Mouse (Mus musculus) v-Abl transformed pro-B cells (cell line): ENCODE measurements around the gene Serpina1b.
"Not testable (repeated sequence)": the region's sequence is repeated elsewhere in the genome, so short reads cannot be mapped to it uniquely, and the experiment has no call there.

ENCODE experiments used
- in situ Hi-C, 2 experiments: fragments of 400-800 bp; cut with MboI; formaldehyde crosslinking; loops; one replicate each; pipeline ENCODE4 v1.15.1; 2025; ENCODE audit not compliant: unreplicated experiment in 2 of 2

Serpina1b gene

GRCm38 (mm10) chr12:103830273-103830672 lies at the start of gene Serpina1b:
Gene Serpina1b, minus strand, starts transcription at chr12:103830373.
- in situ Hi-C loops = not testable (repeated sequence)

GRCm38 (mm10) chr12:103866873-103867272 lies 36.7 kb upstream of the Serpina1b start:
- in situ Hi-C loops = not testable (repeated sequence)

- in situ Hi-C loops = not testable (repeated sequence)
Observed at GRCm38 (mm10) chr12:103863101-103863974, 33.2 kb upstream of the Serpina1b start, which contains the start of gene Serpina1a. Gene Serpina1a, minus strand, starts transcription at chr12:103863562.

GRCm38 (mm10) chr12:103860976-103861375 lies 30.8 kb upstream of the Serpina1b start:
- in situ Hi-C loops = no loop called here

- in situ Hi-C loops = not testable (repeated sequence)
Observed at GRCm38 (mm10) chr12:103860571-103860970, 30.4 kb upstream of the Serpina1b start.

- in situ Hi-C loops = not testable (repeated sequence)
Observed at GRCm38 (mm10) chr12:103859584-103859983, 29.4 kb upstream of the Serpina1b start.

- in situ Hi-C loops = not testable (repeated sequence)
Observed at GRCm38 (mm10) chr12:103853032-103853431, 22.9 kb upstream of the Serpina1b start.

GRCm38 (mm10) chr12:103827661-103828372 lies 2.4 kb downstream of the Serpina1b start:
- in situ Hi-C loops = not testable (repeated sequence)

- in situ Hi-C loops = not testable (repeated sequence)
Observed at GRCm38 (mm10) chr12:103823826-103824225, 6.3 kb downstream of the Serpina1b start.

GRCm38 (mm10) chr12:103773246-103773851 lies 56.8 kb downstream of the Serpina1b start, which contains the start of gene Serpina1d:
Gene Serpina1d, minus strand, starts transcription at chr12:103773592.
- in situ Hi-C loops = not testable (repeated sequence)

- in situ Hi-C loops = not testable (repeated sequence)
Observed at GRCm38 (mm10) chr12:103770597-103770996, 59.6 kb downstream of the Serpina1b start.

- in situ Hi-C loops = not testable (repeated sequence)
Observed at GRCm38 (mm10) chr12:103763083-103763482, 67.1 kb downstream of the Serpina1b start.

GRCm38 (mm10) chr12:103760316-103760715 lies 69.9 kb downstream of the Serpina1b start:
- in situ Hi-C loops = not testable (repeated sequence)

GRCm38 (mm10) chr12:103745957-103746356 lies 84.2 kb downstream of the Serpina1b start:
- in situ Hi-C loops = not testable (repeated sequence)

GRCm38 (mm10) chr12:103737791-103738580 lies 92.2 kb downstream of the Serpina1b start:
- in situ Hi-C loops = not testable (repeated sequence)

GRCm38 (mm10) chr12:103735566-103735965 lies 94.6 kb downstream of the Serpina1b start:
- in situ Hi-C loops = not testable (repeated sequence)

GRCm38 (mm10) chr12:103735101-103735500 lies 95.1 kb downstream of the Serpina1b start:
- in situ Hi-C loops = not testable (repeated sequence)

- in situ Hi-C loops = no loop called here
Observed at GRCm38 (mm10) chr12:103711537-103711936, 118.6 kb downstream of the Serpina1b start.

GRCm38 (mm10) chr12:103710405-103710804 lies 119.8 kb downstream of the Serpina1b start:
- in situ Hi-C loops = no loop called here

GRCm38 (mm10) chr12:103706113-103706512 lies 124.1 kb downstream of the Serpina1b start:
- in situ Hi-C loops = no loop called here
